Mouse (Mus musculus): ENCODE measurements around the gene Cd4. TPM values are rescaled to one million over a fixed set of nuclear protein-coding genes. Genes with fewer than 3 reads are reported as not detected.

Cd4 gene
- polyA plus RNA-seq, 1 experiment from 2014 or later: 0.09 TPM

DNA sequence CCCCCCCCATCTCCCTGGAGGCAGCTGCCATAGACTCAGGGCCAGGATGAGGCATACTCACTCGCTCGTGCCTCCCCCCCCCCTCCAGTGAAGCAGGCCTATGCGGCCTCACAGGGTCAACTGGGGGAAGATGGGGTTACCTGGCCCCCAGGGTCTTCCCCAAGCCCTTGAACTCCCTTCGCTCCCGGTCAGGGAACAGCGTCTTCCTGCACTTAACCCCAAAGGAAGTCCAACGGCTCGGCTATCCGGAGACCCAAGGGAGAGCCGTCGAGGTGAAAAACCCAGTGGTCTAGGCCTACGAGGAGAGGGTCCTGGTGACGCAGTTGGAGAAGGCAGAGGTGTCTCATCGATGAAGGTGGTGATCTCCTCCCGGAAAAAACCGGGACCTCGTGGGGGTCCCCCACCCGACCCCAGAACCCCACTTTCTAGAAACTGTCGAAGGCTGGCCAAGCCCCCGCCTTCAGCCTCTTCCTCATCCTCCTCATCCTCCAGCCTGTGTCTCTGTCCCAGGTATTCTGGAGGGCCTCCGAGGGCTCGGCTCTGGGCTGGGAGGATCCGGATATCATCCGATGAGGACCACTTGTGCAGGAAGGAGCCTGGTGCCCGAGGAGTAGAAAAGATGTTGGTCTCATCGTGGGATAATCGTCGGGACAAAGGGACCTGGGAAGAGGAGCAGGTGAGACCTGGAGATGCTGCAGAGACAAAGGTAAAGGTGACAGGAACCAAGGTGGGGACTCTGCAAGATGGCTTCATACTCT is 29.3 kb downstream of the Cd4 start:
- peaks cover 12% of the 10 kb centered on the region for H3K36me3 ChIP-seq
- H3K9me3 ChIP-seq: no peaks in the 10 kb centered on the region
- H3K4me2 ChIP-seq (replicated peaks): peak overlapping the region; percentile 76
- peak overlapping the region; percentile 97; the same call in 1 of the 2 replicates for H3K9ac ChIP-seq
- ATAC-seq (ENCODE audit: insufficient number of reproducible peaks, insufficient read depth, low FRiP score, low TSS enrichment): no peak
- 0 out of 2 replicates have a peak overlapping the region, but pooled peaks have one; percentile 99 for H3K27ac ChIP-seq
- H3K4me3 ChIP-seq: peak overlapping the region; percentile 87; the same call in 1 of the 2 replicates
- H3K27me3 ChIP-seq: no peaks in the 10 kb centered on the region
- peaks cover 41% of the 10 kb centered on the region for H3K4me1 ChIP-seq
- WGBS: 73% methylated on average over 28 of the region's 28 CpGs

DNA sequence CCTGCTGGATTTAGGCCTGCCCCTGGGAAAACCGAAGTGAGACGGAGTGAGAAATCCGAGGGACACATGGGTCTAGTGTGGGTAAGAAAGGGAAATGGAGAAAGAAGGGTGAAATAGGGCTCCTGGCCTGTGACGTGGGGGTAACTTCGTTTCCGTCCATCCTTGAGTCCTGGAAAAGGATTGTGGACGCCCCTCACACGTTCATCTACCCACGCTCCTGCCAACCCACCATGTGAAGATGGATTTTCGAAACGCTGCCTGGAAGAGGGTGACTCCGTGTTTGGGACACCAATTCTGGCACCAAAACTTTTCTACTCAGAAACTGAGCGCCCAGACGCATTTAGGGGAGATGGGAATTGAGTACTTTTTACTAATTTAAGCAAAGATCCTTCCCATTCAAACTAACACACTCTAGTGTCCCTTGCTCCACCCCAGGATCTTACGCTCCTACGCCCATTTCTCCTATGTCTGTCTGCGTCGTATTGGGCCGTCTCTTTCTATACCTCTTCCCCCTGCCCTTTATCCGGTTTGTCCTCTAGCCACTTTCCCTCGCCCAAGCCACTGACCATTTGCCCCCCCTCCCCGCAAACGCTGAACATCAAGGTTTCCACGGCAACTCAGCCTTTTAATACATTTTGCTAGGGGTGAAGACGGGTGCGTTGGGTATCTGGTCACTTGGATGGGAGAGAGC is 30.0 kb downstream of the Cd4 start:
- no peak for ATAC-seq (ENCODE audit: insufficient number of reproducible peaks, insufficient read depth, low FRiP score, low TSS enrichment)
- Histone ChIP-seq H3K4me3 (peak overlapping the region; percentile 87), H3K27ac (peak overlapping the region; percentile 99), H3K36me3 (peaks cover 19% of the 10 kb centered on the region), H3K4me2 (replicated peaks) (peak overlapping the region; percentile 76), H3K9me3 (no peaks in the 10 kb centered on the region), H3K9ac (peak overlapping the region; percentile 97), H3K27me3 (no peaks in the 10 kb centered on the region), H3K4me1 (peaks cover 38% of the 10 kb centered on the region)
- WGBS: 19% methylated on average over 26 of the region's 26 CpGs

- peak within 1 kb of the TSS; percentile 87 for H3K4me3 ChIP-seq
- H3K4me1 ChIP-seq: peaks cover 31% of the 10 kb centered on the region
- WGBS: under 1% methylated on average over 77 of the region's 86 CpGs
- H3K9me3 ChIP-seq: no peaks in the 10 kb centered on the region
- no peaks in the 10 kb centered on the region for H3K27me3 ChIP-seq
- peak; percentile 81 for ATAC-seq (ENCODE audit: insufficient number of reproducible peaks, insufficient read depth, low FRiP score, low TSS enrichment)
- H3K4me2 ChIP-seq (replicated peaks): peak within 1 kb of the TSS; percentile 76
- peak within 1 kb of the TSS; percentile 99 for H3K27ac ChIP-seq
- peak within 1 kb of the TSS; percentile 97 for H3K9ac ChIP-seq
- peaks cover 27% of the 10 kb centered on the region for H3K36me3 ChIP-seq
Observed at GRCm38 (mm10) chr6:124856916-124857839, 30.8 kb downstream of the Cd4 start, which contains the start of gene P3h3. Gene P3h3, minus strand, starts transcription at chr6:124857752.

DNA sequence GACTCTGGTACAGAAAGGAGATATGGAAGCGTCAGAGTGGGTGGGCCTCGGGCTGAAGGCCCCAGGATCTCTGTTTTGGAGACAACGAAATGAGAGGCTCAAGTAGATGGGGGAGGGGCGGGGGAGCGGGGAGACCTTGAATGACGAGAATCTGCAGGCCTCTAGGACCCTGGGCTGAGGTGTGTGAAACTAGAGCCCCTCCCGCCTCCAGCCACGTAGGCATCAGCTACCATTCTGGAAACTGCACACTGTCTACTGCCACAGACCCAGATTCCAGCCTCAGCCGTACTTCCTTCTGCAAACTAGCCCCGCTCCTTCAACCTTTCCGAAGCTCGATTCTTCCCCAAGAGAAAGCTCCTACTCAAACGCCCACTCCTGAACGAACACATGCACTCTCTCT is 31.7 kb downstream of the Cd4 start:
- H3K4me2 ChIP-seq (replicated peaks): peak overlapping the region; percentile 76
- H3K27ac ChIP-seq: peak overlapping the region; percentile 99
- under 1% methylated on average over 13 of the region's 14 CpGs for whole genome bisulfite sequencing
- ATAC-seq (ENCODE audit: insufficient number of reproducible peaks, insufficient read depth, low FRiP score, low TSS enrichment): peak; percentile 72
- H3K9me3 ChIP-seq: no peaks in the 10 kb centered on the region
- no peaks in the 10 kb centered on the region for H3K27me3 ChIP-seq
- H3K36me3 ChIP-seq: peaks cover 27% of the 10 kb centered on the region
- H3K9ac ChIP-seq: peak overlapping the region; percentile 97
- H3K4me1 ChIP-seq: peaks cover 24% of the 10 kb centered on the region
- peak overlapping the region; percentile 87 for H3K4me3 ChIP-seq

GRCm38 (mm10) chr6:124854647-124855046 is 33.4 kb downstream of the Cd4 start:
- H3K4me3 ChIP-seq: no peak overlapping the region
- no peak overlapping the region for H3K9ac ChIP-seq
- H3K9me3 ChIP-seq: no peaks in the 10 kb centered on the region
- H3K27ac ChIP-seq: no peak overlapping the region
- no peaks in the 10 kb centered on the region for H3K27me3 ChIP-seq
- ATAC-seq (ENCODE audit: insufficient number of reproducible peaks, insufficient read depth, low FRiP score, low TSS enrichment): no peak
- peaks cover 34% of the 10 kb centered on the region for H3K36me3 ChIP-seq
- 77% methylated on average over 12 of the region's 12 CpGs for WGBS
- H3K4me2 ChIP-seq (replicated peaks): no peak overlapping the region
- H3K4me1 ChIP-seq: peaks cover 16% of the 10 kb centered on the region

- Histone ChIP-seq H3K4me1 (0 out of 2 replicates have a peak, but pooled peaks cover 1% of the 10 kb centered on the region), H3K36me3 (peaks cover 41% of the 10 kb centered on the region), H3K27me3 (no peaks in the 10 kb centered on the region), H3K27ac (no peak overlapping the region), H3K9ac (no peak overlapping the region), H3K9me3 (no peaks in the 10 kb centered on the region), H3K4me3 (no peak overlapping the region), H3K4me2 (replicated peaks) (no peak overlapping the region)
- 71% methylated on average over 8 of the region's 8 CpGs for WGBS
- ATAC-seq (ENCODE audit: insufficient number of reproducible peaks, insufficient read depth, low FRiP score, low TSS enrichment): no peak
Observed at GRCm38 (mm10) chr6:124850535-124850934, 37.5 kb downstream of the Cd4 start.

GRCm38 (mm10) chr6:124847305-124847704 is 40.7 kb downstream of the Cd4 start:
- no peaks in the 10 kb centered on the region for H3K27me3 ChIP-seq
- H3K4me1 ChIP-seq: no peaks in the 10 kb centered on the region
- H3K9ac ChIP-seq: no peak overlapping the region
- 13% methylated on average over 9 of the region's 9 CpGs for WGBS
- no peak overlapping the region for H3K4me2 ChIP-seq (replicated peaks)
- H3K27ac ChIP-seq: no peak overlapping the region
- H3K4me3 ChIP-seq: no peak overlapping the region
- ATAC-seq (ENCODE audit: insufficient number of reproducible peaks, insufficient read depth, low FRiP score, low TSS enrichment): no peak; the same call in 1 of the 2 replicates
- no peaks in the 10 kb centered on the region for H3K9me3 ChIP-seq
- peaks cover 27% of the 10 kb centered on the region for H3K36me3 ChIP-seq

DNA sequence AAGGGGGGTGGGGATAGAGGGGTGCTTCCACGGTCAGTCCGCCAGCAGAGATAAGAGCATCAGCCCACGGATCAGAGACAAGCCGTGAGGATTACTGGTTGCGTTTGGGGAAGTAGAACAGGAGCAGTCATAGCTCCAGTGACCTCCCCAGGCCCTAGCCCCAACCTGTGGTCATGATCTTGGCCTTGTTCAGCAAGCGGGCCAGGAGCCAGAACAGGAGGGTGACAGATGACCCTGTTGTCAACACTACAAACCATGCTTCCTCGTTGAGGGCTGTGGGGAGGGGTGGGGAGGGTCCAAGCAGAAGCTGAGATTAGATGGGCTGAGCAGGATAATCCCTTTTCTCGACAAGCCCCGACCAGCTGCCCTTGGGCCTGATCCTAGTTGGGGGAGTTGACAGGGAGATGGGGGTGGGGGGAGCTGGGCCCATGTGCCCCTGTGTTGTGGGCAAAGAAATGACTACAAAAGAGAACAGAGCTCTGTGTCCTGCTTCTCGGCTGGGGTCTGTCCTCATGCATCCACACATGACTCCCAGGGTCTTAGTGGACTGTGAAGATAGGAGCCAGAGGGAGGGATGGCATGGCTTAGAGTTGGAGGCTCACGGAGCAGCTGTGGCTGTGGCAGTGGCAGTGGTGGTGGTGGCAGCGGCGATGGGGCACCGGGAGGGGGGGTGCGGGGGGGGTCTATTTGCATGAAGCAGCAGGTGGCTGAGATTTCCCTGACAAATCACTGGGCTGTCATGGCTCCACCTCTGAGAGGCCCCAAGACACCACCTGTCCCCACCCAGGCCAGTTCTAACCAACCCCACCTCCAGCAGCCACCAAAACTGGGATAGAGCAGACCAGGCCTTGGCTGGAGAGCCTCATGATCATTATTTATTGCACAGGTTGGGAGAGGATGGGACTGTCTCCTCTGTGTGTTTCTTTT is 47.5 kb downstream of the Cd4 start, which contains the start of gene Gnb3:
Gene Gnb3, minus strand, starts transcription at position 35 of the 927 bp plus-strand sequence.
- H3K4me2 ChIP-seq (replicated peaks): 0 out of 2 replicates have a peak within 1 kb of the TSS, but pooled peaks have one; percentile 21
- WGBS: 35% methylated on average over 15 of the region's 15 CpGs
- no peaks in the 10 kb centered on the region for H3K27me3 ChIP-seq
- no peak within 1 kb of the TSS for H3K4me3 ChIP-seq
- no peak; the same call in 1 of the 2 replicates for ATAC-seq (ENCODE audit: insufficient number of reproducible peaks, insufficient read depth, low FRiP score, low TSS enrichment)
- no peak within 1 kb of the TSS for H3K27ac ChIP-seq
- no peaks in the 10 kb centered on the region for H3K9me3 ChIP-seq
- peaks cover 18% of the 10 kb centered on the region for H3K36me3 ChIP-seq
- H3K9ac ChIP-seq: peak within 1 kb of the TSS; percentile 34; the same call in 1 of the 2 replicates
- peaks cover 17% of the 10 kb centered on the region for H3K4me1 ChIP-seq

GRCm38 (mm10) chr6:124839805-124840204 is 48.2 kb downstream of the Cd4 start:
- peak overlapping the region; percentile 34; the same call in 1 of the 2 replicates for H3K9ac ChIP-seq
- H3K4me1 ChIP-seq: peaks cover 17% of the 10 kb centered on the region
- no peak overlapping the region for H3K4me3 ChIP-seq
- peaks cover 11% of the 10 kb centered on the region for H3K36me3 ChIP-seq
- H3K27ac ChIP-seq: no peak overlapping the region
- H3K9me3 ChIP-seq: no peaks in the 10 kb centered on the region
- no peak for ATAC-seq (ENCODE audit: insufficient number of reproducible peaks, insufficient read depth, low FRiP score, low TSS enrichment)
- no peaks in the 10 kb centered on the region for H3K27me3 ChIP-seq
- 0 out of 2 replicates have a peak overlapping the region, but pooled peaks have one; percentile 21 for H3K4me2 ChIP-seq (replicated peaks)
- 5% methylated on average over 8 of the region's 8 CpGs for WGBS

GRCm38 (mm10) chr6:124836411-124836810 is 51.6 kb downstream of the Cd4 start:
- WGBS: 80% methylated on average over 7 of the region's 7 CpGs
- no peak overlapping the region for H3K9ac ChIP-seq

More at GRCm38 (mm10) chr6:124836411-124836810, 51.6 kb downstream of the Cd4 start:
- Histone ChIP-seq H3K4me2 (replicated peaks) (no peak overlapping the region), H3K4me1 (peaks cover 20% of the 10 kb centered on the region), H3K36me3 (peaks cover 31% of the 10 kb centered on the region), H3K4me3 (no peak overlapping the region), H3K27ac (no peak overlapping the region), H3K9me3 (no peaks in the 10 kb centered on the region), H3K27me3 (no peaks in the 10 kb centered on the region)
- ATAC-seq (ENCODE audit: insufficient number of reproducible peaks, insufficient read depth, low FRiP score, low TSS enrichment): no peak

Measured in embryonic facial prominence, embryonic 12.5 days (tissue).